Mouse (Mus musculus): ENCODE results near the gene Kcnrg. TPM values are rescaled to one million over a fixed set of nuclear protein-coding genes. Genes with fewer than 3 reads are reported as not detected.

The Kcnrg gene
- total RNA-seq (2023), result 1 to 10 TPM in 1 of 2 experiments, under 1 TPM in 1; 0.52 to 1.1 TPM

DNA sequence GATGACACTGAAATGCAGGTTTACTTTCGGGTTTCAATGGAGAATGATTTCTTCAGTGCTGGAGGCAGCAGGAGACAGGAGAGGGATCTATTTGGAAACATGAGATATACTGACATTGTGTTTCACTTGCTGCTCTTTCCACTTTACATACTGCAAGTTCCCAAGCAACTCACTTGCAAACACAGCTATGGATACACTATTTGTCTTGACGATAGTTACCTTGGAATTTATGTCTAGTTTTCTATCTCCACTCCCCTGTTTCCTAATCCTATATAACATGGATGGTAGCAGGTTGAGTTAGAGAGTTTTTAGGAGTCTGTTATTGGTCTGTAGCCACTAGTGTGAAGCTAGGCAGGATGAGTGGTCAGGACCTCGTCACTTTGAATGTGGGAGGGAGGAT, at the start of gene Kcnrg:
Gene Kcnrg (plus strand): TSS at position 301 of the 400 bp plus-strand sequence.

GRCm38 (mm10) chr14:61597968-61598367, 9.3 kb upstream of the Kcnrg start, which contains the start of gene Trim13:
Trim13 (plus strand) TSS chr14:61598247.

Other genes with a start within 250 kb of the Kcnrg start
- 1 to 10 TPM; 6.0 to 6.6 TPM for gene Ebpl, start 247.0 kb upstream of the Kcnrg start, total RNA-seq (2023)
- 10 to 100 TPM; 21.9 to 25.3 TPM for gene Kpna3, start 167.6 kb upstream of the Kcnrg start, total RNA-seq (2023)
- gene Spryd7, start 50.6 kb upstream of the Kcnrg start, total RNA-seq (2023), result 1 to 10 TPM; 8.5 to 9.8 TPM
- gene Trim13, start 9.2 kb upstream of the Kcnrg start, total RNA-seq (2023), result 10 to 100 TPM; 13.2 to 15.3 TPM